Mouse (Mus musculus) left cerebral cortex, adult 8-10 months (tissue): ENCODE data around the gene Klhl20. TPM values are rescaled to one million over a fixed set of nuclear protein-coding genes. Genes with fewer than 3 reads are reported as not detected.

Source experiments
- DNase-seq, 2 experiments: peaks; one replicate each; pipeline ENCODE4 v3.0.0; 2022; ENCODE audit warnings: low spot score in 2 of 2
- total RNA-seq, 4 experiments: library from RNA; stranded (reverse); gene quantifications; 2 replicates each; pipeline ENCODE4 v1.2.4; 2022

The Klhl20 gene
- total RNA-seq, 4 experiments from 2014 or later, result 16.5 to 19.5 (median 17.6) TPM

- DNase-seq, result no peak
Observed at GRCm38 (mm10) chr1:161071272-161071620, 60.1 kb downstream of the Klhl20 start.

DNA sequence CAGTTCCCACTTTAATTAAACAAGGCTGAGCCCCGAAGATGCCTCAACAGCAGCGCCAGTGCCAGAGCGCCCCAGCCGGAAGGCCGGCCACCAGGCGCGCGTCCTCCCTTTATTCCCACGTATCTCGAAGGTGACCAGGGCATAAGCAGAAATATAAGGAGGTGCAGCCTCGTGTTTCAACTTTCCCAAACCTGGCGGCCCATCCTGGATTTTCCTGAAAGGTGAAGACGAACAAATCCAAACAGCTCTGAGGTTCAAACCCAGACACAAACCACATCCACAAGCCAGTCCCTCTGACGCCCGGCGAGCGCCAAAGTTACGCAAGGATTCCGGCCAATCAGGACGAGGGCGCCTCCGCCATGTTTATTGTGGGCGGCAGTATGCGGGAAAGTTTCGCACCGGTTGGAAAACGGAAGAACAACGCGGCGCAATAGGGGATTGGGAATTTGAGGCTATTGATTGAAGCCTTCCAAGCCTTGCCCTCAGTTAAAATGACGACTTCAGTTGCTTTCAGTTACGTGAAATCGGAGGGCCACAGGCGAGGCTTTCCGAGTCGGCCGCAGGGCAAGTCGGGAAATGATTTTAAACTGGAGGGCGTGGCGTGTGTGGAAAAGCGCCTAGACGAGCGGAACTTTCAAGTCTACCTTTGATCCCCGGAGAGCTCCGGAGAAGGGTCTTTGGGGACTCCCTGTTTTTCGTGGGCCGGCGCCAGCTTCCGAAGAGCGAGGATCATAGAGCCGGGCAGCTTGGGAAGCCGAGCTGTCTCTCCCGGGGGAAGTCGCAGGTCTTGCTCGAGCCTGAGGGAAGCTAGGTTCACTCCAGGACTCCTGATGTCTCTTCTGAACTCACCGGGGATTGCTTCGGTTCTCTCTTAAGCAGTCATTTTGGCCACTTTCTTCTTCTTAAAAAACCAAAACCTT is 60.7 kb downstream of the Klhl20 start, which contains the start of the genes Dars2 and Cenpl:
Gene Dars2, minus strand, starts transcription at position 307 of the 920 bp plus-strand sequence.
Gene Cenpl, plus strand, starts transcription at position 362 of the 920 bp plus-strand sequence.
- peak; percentile 96 for DNase-seq

GRCm38 (mm10) chr1:161063351-161063750 is 68.0 kb downstream of the Klhl20 start:
- DNase-seq, result no peak

- no peak for DNase-seq
Observed at GRCm38 (mm10) chr1:161057164-161057563, 74.1 kb downstream of the Klhl20 start.

GRCm38 (mm10) chr1:161046972-161047371 is 84.3 kb downstream of the Klhl20 start:
- no peak for DNase-seq

- no peak for DNase-seq
Observed at GRCm38 (mm10) chr1:161041261-161042020, 89.9 kb downstream of the Klhl20 start.

DNA sequence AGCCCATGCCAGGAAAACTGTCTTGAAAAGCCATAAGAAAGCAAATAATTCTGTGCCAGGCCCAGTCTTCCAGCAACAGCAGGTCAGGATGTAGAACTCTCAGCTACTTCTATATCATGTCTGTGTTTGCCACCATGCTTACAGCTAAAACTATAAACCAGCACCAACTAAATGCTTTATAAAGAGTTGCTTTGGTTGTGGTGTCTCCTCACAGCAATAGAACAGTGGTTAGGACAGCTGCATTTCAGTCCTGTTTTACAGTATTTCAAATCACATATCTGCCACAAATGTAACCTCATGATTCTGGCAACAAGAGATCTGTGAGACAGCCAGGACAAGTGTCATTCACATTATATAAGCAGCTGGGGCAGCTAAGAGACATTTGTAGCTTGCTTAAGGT is 90.5 kb downstream of the Klhl20 start:
- no peak for DNase-seq

GRCm38 (mm10) chr1:161040426-161040770 is 90.9 kb downstream of the Klhl20 start:
- no peak for DNase-seq

GRCm38 (mm10) chr1:161039741-161040425 is 91.4 kb downstream of the Klhl20 start:
- DNase-seq, result no peak

- no peak for DNase-seq
Observed at GRCm38 (mm10) chr1:161038968-161039721, 92.2 kb downstream of the Klhl20 start.

Other genes with a start within 250 kb of the Klhl20 start
- 10 to 100 TPM; 37.8 to 43.1 (median 40.2) TPM for gene Rc3h1, start 225.1 kb downstream of the Klhl20 start, total RNA-seq
- gene Serpinc1, start 152.9 kb downstream of the Klhl20 start, total RNA-seq, result under 1 TPM in 2 of 4 experiments, not detected in 2; 0.14 to 0.39 TPM
- 10 to 100 TPM; 20.1 to 25.1 (median 21.3) TPM for gene Zbtb37, start 96.7 kb downstream of the Klhl20 start, total RNA-seq
- 10 to 100 TPM; 20.4 to 27.5 (median 24.7) TPM for gene Dars2, start 60.9 kb downstream of the Klhl20 start, total RNA-seq
- gene Cenpl, start 60.8 kb downstream of the Klhl20 start, total RNA-seq, result 1 to 10 TPM; 1.6 to 2.7 (median 1.7) TPM
- 10 to 100 TPM; 69.2 to 76.3 (median 74.0) TPM for gene Ankrd45, start 11.2 kb upstream of the Klhl20 start, total RNA-seq
- gene Tex50, start 27.8 kb upstream of the Klhl20 start, total RNA-seq, result under 1 TPM in 1 of 4 experiments, not detected in 3; 0.37 TPM
- 100 to 1,000 TPM; 344 to 455 (median 377) TPM for gene Prdx6, start 119.7 kb upstream of the Klhl20 start, total RNA-seq